Mouse (Mus musculus): ENCODE data around the gene Tmem120a.

The Tmem120a gene

DNA sequence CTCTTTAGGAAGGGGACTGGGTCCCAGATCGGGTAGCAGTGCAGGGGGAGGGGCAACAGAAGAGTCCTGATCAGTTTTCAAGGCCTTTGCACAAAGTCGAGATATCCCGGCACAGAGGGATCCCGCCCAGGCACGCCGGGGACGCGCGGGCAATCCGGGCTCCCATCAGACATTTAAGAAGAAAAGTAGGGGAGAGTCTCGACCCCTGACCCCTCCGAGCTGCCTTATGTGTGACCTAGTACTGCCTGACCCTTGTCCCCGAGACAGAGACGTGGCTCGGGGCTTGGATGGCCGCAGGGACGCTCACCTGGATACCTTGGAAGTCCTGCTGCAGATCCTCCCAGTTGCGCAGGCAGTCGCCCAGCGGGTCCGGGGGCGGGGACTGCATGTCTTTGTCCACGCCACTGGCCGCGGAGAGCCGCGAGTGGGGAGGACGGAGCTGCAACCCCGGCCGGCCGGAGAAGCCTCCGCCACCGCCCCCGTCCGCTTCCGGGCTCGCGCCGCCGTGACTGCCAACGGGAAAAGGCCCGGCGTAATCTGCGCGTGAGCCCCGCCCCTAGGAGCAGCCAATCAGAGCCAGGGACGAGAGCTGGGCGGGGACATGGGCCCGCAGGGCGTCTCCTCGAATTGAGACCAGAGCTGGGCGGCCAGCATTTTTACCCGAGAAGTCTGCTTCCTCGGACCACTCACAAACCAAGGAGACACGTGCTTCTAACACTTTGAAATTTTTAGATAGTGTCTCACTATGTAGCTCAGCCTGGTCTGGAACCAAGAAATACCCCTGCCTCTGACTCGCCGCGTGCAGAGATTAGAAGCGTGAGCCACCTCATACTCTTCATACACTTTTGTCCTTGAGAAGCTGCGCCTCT lies at the start of gene Tmem120a:
Tmem120a (minus strand) TSS at position 708 of the 869 bp plus-strand sequence.
- DNase-seq (ENCODE audit: low read depth, low spot score): peak; percentile 90
- no peaks in the 10 kb centered on the region for H3K36me3 ChIP-seq (ENCODE audit: control insufficient read depth, insufficient read depth, low read length, poor library complexity, severe bottlenecking)
- no peaks in the 10 kb centered on the region for H3K27me3 ChIP-seq (ENCODE audit: control insufficient read depth, insufficient read depth, low read length, poor library complexity, severe bottlenecking)

DNA sequence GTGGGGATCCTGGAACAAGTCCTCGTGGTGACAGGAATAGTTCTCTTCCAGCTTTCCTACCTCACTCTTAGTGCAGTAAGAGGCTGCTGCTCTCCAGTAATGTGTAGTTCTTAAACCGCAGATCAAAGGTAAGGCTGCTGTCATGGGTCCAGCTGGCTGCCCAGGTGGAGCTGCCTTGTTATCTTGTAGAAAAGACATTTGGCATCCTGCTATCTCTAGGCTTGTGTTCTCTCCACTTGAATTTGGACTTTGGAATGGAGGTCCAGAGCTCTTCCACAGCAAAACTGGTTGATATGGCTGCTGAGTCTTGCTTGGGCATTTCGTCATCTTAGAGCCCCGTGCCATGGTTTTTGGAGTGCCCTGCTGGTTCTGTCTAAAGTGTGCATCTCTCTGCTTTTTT lies 38.7 kb upstream of the Tmem120a start:
- Histone ChIP-seq H3K27me3 (ENCODE audit: control insufficient read depth, insufficient read depth, low read length, poor library complexity, severe bottlenecking) (no peaks in the 10 kb centered on the region), H3K36me3 (ENCODE audit: control insufficient read depth, insufficient read depth, low read length, poor library complexity, severe bottlenecking) (peaks cover 10% of the 10 kb centered on the region)
- no peak for DNase-seq (ENCODE audit: low read depth, low spot score)

- DNase-seq (ENCODE audit: low read depth, low spot score): no peak
- H3K27me3 ChIP-seq (ENCODE audit: control insufficient read depth, insufficient read depth, low read length, poor library complexity, severe bottlenecking): no peaks in the 10 kb centered on the region
- H3K36me3 ChIP-seq (ENCODE audit: control insufficient read depth, insufficient read depth, low read length, poor library complexity, severe bottlenecking): peaks cover 3% of the 10 kb centered on the region
These were observed 36.1 kb upstream of the Tmem120a start for GRCm38 (mm10) chr5:135780331-135780730.

GRCm38 (mm10) chr5:135778471-135779445 lies 34.5 kb upstream of the Tmem120a start, which contains the start of gene Mdh2:
TSS of gene Mdh2 (plus strand) at chr5:135778480.
- no peaks in the 10 kb centered on the region for H3K36me3 ChIP-seq (ENCODE audit: control insufficient read depth, insufficient read depth, low read length, poor library complexity, severe bottlenecking)
- DNase-seq (ENCODE audit: low read depth, low spot score): peak; percentile 100
- no peaks in the 10 kb centered on the region for H3K27me3 ChIP-seq (ENCODE audit: control insufficient read depth, insufficient read depth, low read length, poor library complexity, severe bottlenecking)

DNA sequence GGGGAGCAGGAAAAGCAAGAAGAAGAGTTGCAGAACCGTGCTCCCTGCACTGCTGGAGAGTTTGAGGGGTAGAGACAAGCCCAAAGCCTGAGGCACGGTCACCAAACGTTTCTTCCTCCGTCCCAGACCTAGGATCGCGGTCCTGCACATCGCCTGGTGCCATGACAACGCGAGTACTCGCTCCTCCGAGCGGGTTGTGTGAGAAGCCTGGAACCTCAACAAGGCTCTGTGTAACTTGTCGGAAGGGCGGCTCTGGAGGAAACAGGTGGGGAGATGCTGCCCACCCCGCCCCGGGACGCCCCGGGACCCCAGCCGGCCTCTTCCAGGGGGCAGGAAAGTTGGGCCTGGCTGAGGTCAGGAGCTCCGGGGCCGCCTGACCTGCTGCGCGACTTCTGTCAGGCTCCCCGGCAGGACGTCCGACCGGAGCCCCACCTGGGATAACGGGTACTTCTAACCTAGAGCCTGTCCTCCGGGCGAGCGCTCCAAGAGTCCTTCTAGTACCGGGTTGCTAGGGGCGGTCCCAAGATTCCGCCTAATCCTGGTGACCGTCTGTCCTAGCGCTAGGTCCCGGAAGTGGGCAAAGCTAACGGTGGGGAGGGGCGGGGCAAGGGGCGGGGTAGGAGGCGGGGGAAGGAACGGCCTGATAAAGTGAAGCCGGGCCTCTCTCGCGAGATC lies 33.7 kb upstream of the Tmem120a start, which contains the start of gene Styxl1:
Styxl1 (minus strand) TSS at position 590 of the 675 bp plus-strand sequence.
- no peak for DNase-seq (ENCODE audit: low read depth, low spot score)
- no peaks in the 10 kb centered on the region for H3K27me3 ChIP-seq (ENCODE audit: control insufficient read depth, insufficient read depth, low read length, poor library complexity, severe bottlenecking)
- H3K36me3 ChIP-seq (ENCODE audit: control insufficient read depth, insufficient read depth, low read length, poor library complexity, severe bottlenecking): no peaks in the 10 kb centered on the region

DNA sequence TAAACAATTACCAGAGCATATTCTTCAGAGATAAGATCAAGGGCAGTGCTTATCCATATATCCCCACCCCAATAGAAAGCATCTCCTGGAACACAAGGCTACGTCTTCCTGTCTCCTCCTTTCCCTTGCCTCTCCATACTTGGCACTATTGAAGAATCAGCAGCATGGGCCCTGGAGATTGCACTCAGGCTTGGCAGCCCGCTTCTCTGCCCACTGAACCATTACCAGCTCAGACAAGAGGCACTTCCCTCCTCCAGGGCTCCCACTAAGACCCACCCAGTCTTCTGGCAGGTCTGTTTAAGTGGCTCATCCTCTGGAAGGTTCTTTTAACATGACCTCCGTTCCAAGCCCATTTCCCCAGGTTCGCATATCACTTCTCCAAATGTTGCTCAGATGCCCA lies 32.3 kb upstream of the Tmem120a start:
- Histone ChIP-seq H3K27me3 (ENCODE audit: control insufficient read depth, insufficient read depth, low read length, poor library complexity, severe bottlenecking) (no peaks in the 10 kb centered on the region), H3K36me3 (ENCODE audit: control insufficient read depth, insufficient read depth, low read length, poor library complexity, severe bottlenecking) (no peaks in the 10 kb centered on the region)
- no peak for DNase-seq (ENCODE audit: low read depth, low spot score)

DNA sequence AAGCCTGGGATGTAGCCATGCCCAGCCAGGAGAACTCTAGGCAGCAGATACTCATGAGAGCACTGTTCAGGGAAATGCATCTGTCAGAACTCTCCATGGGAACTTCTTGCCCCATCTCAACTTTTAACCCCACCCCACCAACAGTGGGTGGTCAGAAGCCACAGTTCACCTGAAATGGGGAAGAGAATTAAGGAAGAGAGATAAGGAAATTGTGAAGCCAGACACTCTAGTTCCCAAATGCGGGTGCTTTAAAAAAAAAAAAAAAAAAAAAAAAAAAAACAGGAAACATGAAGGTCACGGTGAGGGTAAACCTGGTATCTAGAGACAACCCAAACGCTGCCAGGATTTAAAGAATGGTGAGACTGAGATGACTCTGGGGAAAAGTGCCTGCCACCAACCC lies 28.3 kb upstream of the Tmem120a start:
- no peak for DNase-seq (ENCODE audit: low read depth, low spot score)
- H3K27me3 ChIP-seq (ENCODE audit: control insufficient read depth, insufficient read depth, low read length, poor library complexity, severe bottlenecking): no peaks in the 10 kb centered on the region
- no peaks in the 10 kb centered on the region for H3K36me3 ChIP-seq (ENCODE audit: control insufficient read depth, insufficient read depth, low read length, poor library complexity, severe bottlenecking)

DNA sequence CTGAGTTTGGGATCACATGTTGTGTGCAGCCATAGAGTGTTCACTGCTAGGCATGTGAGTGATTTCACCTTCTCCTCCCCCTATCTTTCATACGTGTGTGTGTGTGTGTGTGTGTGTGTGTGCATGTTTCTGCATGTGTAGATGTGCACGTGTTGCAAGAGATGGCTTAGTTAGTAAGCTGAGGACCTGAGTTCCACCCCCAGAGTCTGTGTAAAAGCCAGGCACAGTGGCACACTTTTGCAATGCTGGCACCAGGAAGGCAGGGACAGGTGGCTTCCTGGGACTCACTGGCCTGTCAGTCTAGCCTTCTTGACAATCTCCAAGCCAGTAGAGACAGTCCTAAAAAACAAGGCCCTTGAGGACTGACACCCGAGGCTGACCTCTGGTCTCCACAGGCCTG lies 20.7 kb upstream of the Tmem120a start:
- no peak for DNase-seq (ENCODE audit: low read depth, low spot score)

GRCm38 (mm10) chr5:135763526-135763925 lies 19.3 kb upstream of the Tmem120a start:
- Histone ChIP-seq H3K27me3 (ENCODE audit: control insufficient read depth, insufficient read depth, low read length, poor library complexity, severe bottlenecking) (no peaks in the 10 kb centered on the region), H3K36me3 (ENCODE audit: control insufficient read depth, insufficient read depth, low read length, poor library complexity, severe bottlenecking) (no peaks in the 10 kb centered on the region)
- peak; percentile 84 for DNase-seq (ENCODE audit: low read depth, low spot score)

More for the DNA sequence above, 20.7 kb upstream of the Tmem120a start:
- Histone ChIP-seq H3K36me3 (ENCODE audit: control insufficient read depth, insufficient read depth, low read length, poor library complexity, severe bottlenecking) (no peaks in the 10 kb centered on the region), H3K27me3 (ENCODE audit: control insufficient read depth, insufficient read depth, low read length, poor library complexity, severe bottlenecking) (no peaks in the 10 kb centered on the region)

DNA sequence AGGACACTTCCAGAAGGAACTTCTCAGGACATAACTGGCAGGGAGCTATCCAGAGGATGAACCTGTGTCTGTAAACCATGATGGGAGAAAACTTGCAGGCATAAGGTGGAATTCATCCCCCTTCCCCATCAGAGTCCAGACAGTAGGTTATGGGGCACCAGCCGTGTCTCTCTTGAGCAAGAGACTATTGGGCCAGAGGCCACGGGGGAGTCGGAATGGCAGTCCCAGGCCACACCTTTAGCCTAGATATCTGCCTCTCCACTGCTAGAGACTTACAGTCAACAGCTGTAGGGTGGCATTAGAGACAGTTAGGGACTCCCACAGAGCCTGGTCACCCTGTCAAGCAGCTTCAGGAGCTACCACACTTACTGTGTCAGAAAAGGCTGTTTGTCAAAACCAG lies 17.6 kb upstream of the Tmem120a start:
- H3K27me3 ChIP-seq (ENCODE audit: control insufficient read depth, insufficient read depth, low read length, poor library complexity, severe bottlenecking): no peaks in the 10 kb centered on the region
- DNase-seq (ENCODE audit: low read depth, low spot score): no peak
- H3K36me3 ChIP-seq (ENCODE audit: control insufficient read depth, insufficient read depth, low read length, poor library complexity, severe bottlenecking): no peaks in the 10 kb centered on the region

- Histone ChIP-seq H3K27me3 (ENCODE audit: control insufficient read depth, insufficient read depth, low read length, poor library complexity, severe bottlenecking) (no peaks in the 10 kb centered on the region), H3K36me3 (ENCODE audit: control insufficient read depth, insufficient read depth, low read length, poor library complexity, severe bottlenecking) (no peaks in the 10 kb centered on the region)
- no peak for DNase-seq (ENCODE audit: low read depth, low spot score)
These were observed 7.3 kb upstream of the Tmem120a start for GRCm38 (mm10) chr5:135751595-135751994.

- no peaks in the 10 kb centered on the region for H3K27me3 ChIP-seq (ENCODE audit: control insufficient read depth, insufficient read depth, low read length, poor library complexity, severe bottlenecking)
- DNase-seq (ENCODE audit: low read depth, low spot score): no peak
- no peaks in the 10 kb centered on the region for H3K36me3 ChIP-seq (ENCODE audit: control insufficient read depth, insufficient read depth, low read length, poor library complexity, severe bottlenecking)
These were observed 6.8 kb upstream of the Tmem120a start for GRCm38 (mm10) chr5:135751041-135751440.

DNA sequence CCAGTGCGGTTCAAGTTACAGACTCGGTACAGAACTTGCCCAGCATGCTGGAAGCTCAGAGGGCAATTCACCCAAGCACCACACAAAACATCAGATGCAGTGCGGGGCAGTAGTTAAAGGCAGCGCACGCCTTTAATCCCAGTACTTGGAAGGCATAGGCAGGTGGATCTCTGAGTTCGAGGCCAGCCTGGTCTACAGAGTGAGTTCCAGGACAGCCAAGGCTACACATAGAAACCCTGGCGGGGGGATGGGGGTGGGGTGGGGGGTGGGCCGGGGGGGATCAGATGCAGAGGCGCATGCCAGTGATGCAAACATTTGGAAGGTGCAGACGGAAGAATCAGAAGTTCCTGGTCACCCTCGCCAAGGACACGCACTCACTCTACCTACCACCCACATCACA lies 494 bp upstream of the Tmem120a start:
- no peaks in the 10 kb centered on the region for H3K27me3 ChIP-seq (ENCODE audit: control insufficient read depth, insufficient read depth, low read length, poor library complexity, severe bottlenecking)
- H3K36me3 ChIP-seq (ENCODE audit: control insufficient read depth, insufficient read depth, low read length, poor library complexity, severe bottlenecking): no peaks in the 10 kb centered on the region
- DNase-seq (ENCODE audit: low read depth, low spot score): no peak

DNA sequence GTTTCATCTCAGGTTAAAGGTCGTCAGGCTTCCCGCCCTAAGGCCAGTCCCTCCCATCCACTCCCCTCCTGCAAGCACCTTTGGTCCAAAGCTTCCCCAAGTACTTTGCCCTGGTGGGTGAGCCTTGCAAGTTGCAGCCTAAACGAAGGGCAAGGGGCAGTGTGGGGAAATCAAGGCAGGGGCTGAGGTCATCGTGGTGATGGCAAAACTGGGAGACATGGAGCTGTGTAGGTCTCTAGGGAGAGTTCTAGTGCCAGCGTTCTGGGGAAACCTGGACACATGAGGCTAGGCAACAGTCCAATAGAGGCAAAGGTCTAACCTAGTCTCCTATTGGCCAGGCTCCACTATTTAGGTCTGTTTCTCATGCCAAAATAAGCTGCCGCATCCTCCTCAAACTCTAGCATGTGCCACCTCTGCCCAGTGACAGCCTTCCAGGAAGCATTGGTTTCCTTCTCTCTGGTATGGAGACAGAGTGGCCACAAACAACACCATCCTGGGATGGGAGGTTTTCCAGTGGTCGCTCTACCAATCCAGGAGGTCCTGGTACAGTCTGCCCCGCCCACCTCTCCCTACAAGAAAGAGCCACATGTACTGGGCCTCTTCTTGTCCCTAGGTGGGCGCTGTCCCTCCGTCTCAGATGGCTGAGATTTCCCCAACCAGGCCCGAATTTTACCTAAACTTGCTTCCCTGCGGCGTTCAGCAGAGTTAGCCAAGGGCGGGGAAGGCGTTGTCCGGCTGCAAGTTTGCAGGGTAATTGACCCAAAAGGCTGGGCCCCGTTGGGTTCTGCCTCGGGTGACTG lies 1.1 kb downstream of the Tmem120a start:
- Histone ChIP-seq H3K36me3 (ENCODE audit: control insufficient read depth, insufficient read depth, low read length, poor library complexity, severe bottlenecking) (no peaks in the 10 kb centered on the region), H3K27me3 (ENCODE audit: control insufficient read depth, insufficient read depth, low read length, poor library complexity, severe bottlenecking) (no peaks in the 10 kb centered on the region)
- DNase-seq (ENCODE audit: low read depth, low spot score): no peak

Measured in splenic B cell, adult 2 months (primary cell).